Mouse (Mus musculus) ES-E14 (cell line): ENCODE measurements at regions not wholly inside any gene's neighbourhood (a gene's known extent, or its start where the extent isn't known, plus 50 kb on each side); places are given as distances from the start of the nearest gene placed in this dataset.

Source experiments
- DNase-seq: peaks from one replicate; pipeline ENCODE4 v3.0.0-alpha.2; 2013; ENCODE audit warnings: low read depth, low spot score
- H3K27ac ChIP-seq: 2 replicates; pipeline ENCODE4 v1.5.1; 2012; ENCODE audit warnings: low read depth, mild to moderate bottlenecking, low read length, moderate library complexity, mixed read lengths; ENCODE audit not compliant: poor library complexity, insufficient read depth, severe bottlenecking
- H3K36me3 ChIP-seq: 2 replicates; pipeline ENCODE4 v1.6.1; 2012; ENCODE audit warnings: mild to moderate bottlenecking, low read length, moderate library complexity, mixed read lengths; ENCODE audit not compliant: control insufficient read depth, poor library complexity, insufficient read depth, severe bottlenecking
- H3K4me1 ChIP-seq, 2 experiments: fragments of 150-350 bp in 1 of 2; sonication (generic) in 1 of 2; 2 replicates each; pipeline ENCODE4 v1.6.1; 2012; ENCODE audit warnings: low read length in 2 of 2, mild to moderate bottlenecking in 1 of 2, mixed read lengths in 1 of 2; ENCODE audit not compliant: control insufficient read depth in 2 of 2, insufficient read depth in 2 of 2, poor library complexity in 1 of 2
- H3K4me3 ChIP-seq, 2 experiments: fragments of 150-350 bp in 1 of 2; sonication (generic) in 1 of 2; 2 replicates each; pipeline ENCODE4 v1.5.1; 2012; ENCODE audit warnings: low read length in 2 of 2, low read depth in 1 of 2, mild to moderate bottlenecking in 1 of 2, mixed read lengths in 1 of 2; ENCODE audit not compliant: insufficient read depth in 1 of 2, poor library complexity in 1 of 2, severe bottlenecking in 1 of 2
- H3K9ac ChIP-seq: 2 replicates; pipeline ENCODE4 v1.6.1; 2012; ENCODE audit warnings: low read depth, mild to moderate bottlenecking, low read length, mixed read lengths; ENCODE audit not compliant: poor library complexity, insufficient read depth, severe bottlenecking
- H3K9me3 ChIP-seq: fragments of 150-350 bp; sonication (generic); 2 replicates; pipeline ENCODE4 v1.6.1; 2012; ENCODE audit warnings: low read depth, mild to moderate bottlenecking, low read length; ENCODE audit not compliant: control insufficient read depth, insufficient read depth
- CHD2 ChIP-seq: IDR thresholded peaks from 2 replicates; pipeline ENCODE4 v1.6.1; 2014; ENCODE audit warnings: mild to moderate bottlenecking, low read depth, low read length, inconsistent platforms
- HCFC1 ChIP-seq: IDR thresholded peaks from 2 replicates; pipeline ENCODE4 v1.6.1; 2012; ENCODE audit warnings: low read length, inconsistent platforms, borderline replicate concordance; ENCODE audit not compliant: insufficient read depth
- MAFK ChIP-seq: IDR thresholded peaks from 2 replicates; pipeline ENCODE4 v1.6.1; 2014; ENCODE audit warnings: mild to moderate bottlenecking, low read depth, low read length, inconsistent platforms; ENCODE audit not compliant: insufficient read depth
- ZC3H11A ChIP-seq: IDR thresholded peaks from 2 replicates; pipeline ENCODE4 v1.6.1; 2012; ENCODE audit warnings: low read depth, mild to moderate bottlenecking, inconsistent platforms, low read length, borderline replicate concordance
- ZNF384 ChIP-seq: IDR thresholded peaks from 2 replicates; pipeline ENCODE4 v1.6.1; 2012; ENCODE audit warnings: low read depth, low read length, inconsistent platforms
- in situ Hi-C, 2 experiments: fragments of 600-800 bp; cut with MboI; formaldehyde crosslinking; loops; one replicate each; pipeline ENCODE4 v1.15.1; 2025; ENCODE audit warnings: low sequenced_read_pairs in 2 of 2, inconsistent platforms in 1 of 2; ENCODE audit not compliant: unreplicated experiment in 2 of 2

DNA sequence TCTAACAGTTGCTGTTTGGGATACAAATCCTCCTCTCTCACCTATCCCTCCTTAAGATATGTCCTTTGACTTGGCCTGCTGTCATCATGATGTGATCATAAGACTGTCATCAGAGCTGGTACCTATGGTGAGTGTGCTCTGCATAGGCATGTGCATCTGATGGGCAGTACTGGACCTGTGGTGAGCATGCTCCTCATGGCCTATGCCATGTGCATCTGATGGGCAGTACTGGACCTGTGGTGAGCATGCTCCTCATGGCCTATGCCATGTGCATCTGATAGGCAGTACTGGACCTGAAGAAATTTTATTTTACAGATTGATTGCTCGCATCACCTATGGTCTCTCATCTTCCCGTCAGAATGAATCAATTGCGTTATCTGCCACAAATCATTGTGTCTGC is 325.8 kb upstream of the Rgmb start:
- no peaks in the 10 kb centered on the region for H3K4me1 ChIP-seq
- H3K4me3 ChIP-seq, result no peak overlapping the region
- no peak overlapping the region for H3K9ac ChIP-seq
- DNase-seq, result no peak
- H3K36me3 ChIP-seq, result no peaks in the 10 kb centered on the region
- no peaks in the 10 kb centered on the region for H3K9me3 ChIP-seq
- TF ChIP-seq CHD2, result no peak
- TF ChIP-seq ZNF384, result no peak
- TF ChIP-seq MAFK, result no peak
- no peak for TF ChIP-seq ZC3H11A
- TF ChIP-seq HCFC1, result no peak
- H3K27ac ChIP-seq, result no peak overlapping the region
- in situ Hi-C loops, result no loop called here

DNA sequence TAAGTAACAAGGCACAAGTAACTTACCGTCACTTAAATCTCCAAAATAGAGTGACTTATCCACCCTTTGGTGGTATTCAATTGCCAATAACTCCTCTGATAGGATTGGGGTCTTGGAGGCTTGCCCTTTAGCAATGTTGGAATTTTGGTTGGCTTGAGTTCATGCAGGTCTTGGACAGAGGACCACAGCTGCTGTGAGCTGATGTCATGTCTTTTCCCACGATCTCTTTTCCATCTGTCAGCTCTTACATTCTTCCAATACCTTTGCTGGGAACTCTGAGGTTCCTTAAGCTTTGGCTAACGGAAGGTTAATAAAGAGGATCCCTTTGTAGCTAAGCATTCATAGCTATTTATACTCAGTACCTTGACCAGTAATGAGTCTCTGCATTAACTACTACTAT is 324.7 kb upstream of the Rgmb start:
- in situ Hi-C loops, result no loop called here
- no peaks in the 10 kb centered on the region for H3K4me1 ChIP-seq
- no peaks in the 10 kb centered on the region for H3K36me3 ChIP-seq
- DNase-seq, result no peak
- H3K9me3 ChIP-seq, result no peaks in the 10 kb centered on the region
- H3K9ac ChIP-seq, result no peak overlapping the region
- TF ChIP-seq HCFC1 (no peak), ZC3H11A (no peak), MAFK (no peak), ZNF384 (no peak), CHD2 (no peak)
- no peak overlapping the region for H3K4me3 ChIP-seq
- no peak overlapping the region for H3K27ac ChIP-seq
